Mouse (Mus musculus) T-helper 17 cell (primary cell): Measurements from ENCODE around the gene Gm10134.

Experiments
- in situ Hi-C, 2 experiments: fragments of 300-600 bp; cut with MboI, MseI; formaldehyde crosslinking; loops; 1 replicate in 1 of 2; 2 replicates in 1 of 2; pipeline ENCODE4 v1.15.1; 2025; ENCODE audit warnings: high pct_unique_total_duplicates in 2 of 2

Gene Gm10134

DNA sequence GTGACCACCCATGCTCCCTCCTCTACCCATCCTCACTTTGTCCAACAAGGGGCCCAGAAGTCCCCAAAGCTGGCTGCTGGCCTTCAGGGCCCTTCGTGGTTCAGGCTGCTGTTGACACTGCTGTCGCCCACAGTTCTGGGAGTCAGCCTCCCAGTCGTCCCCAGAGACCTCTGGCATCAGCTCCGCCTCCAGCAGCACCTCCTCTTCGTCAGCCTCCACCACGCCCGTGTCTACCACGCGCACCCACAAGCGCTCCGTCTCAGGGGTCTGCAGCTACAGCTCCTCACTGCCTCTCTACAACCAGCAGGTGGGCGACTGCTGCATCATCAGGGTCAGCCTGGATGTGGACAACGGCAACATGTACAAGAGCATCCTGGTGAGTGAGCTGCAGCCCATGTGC lies 43.3 kb downstream of the Gm10134 start:
- in situ Hi-C loops: loop anchor here (5.0 kb wide), 1 partner anchor 37 kb away; the partner anchor contains the start of gene Ralgds (in 2 of the 2)

DNA sequence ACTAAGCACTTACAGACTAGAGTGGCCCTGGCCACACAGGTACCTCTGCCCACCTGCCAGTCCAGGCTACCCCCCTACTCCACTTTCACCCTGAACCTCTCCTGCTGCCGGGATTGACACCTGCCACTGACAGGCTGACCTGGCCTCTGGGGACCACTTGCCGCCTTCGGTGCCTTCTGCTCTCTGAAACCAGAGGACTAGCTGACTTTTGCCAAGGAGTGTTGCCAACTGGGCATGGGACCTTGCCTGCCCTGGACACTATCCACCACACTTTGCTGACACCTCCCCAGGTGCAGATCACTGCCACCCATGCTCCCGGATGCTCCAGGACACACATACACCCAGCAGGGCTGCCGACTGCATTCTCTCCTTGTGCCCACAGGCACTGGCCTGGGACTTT lies 46.4 kb downstream of the Gm10134 start:
- in situ Hi-C loops: loop anchor here in 1 of 2 experiments (10.0 kb wide), 1 partner anchor 348 kb away; no protein-coding TSS in a partner anchor
